Mouse (Mus musculus): ENCODE results near the gene Ghitm. TPM values are rescaled to one million over a fixed set of nuclear protein-coding genes. Genes with fewer than 3 reads are reported as not detected.

Gene Ghitm
- polyA plus RNA-seq, 1 experiment from 2014 or later: 179 TPM

- H3K9ac ChIP-seq (replicated peaks): peak overlapping the region; percentile 93
- H3K27ac ChIP-seq: peak overlapping the region; percentile 85
- no peak for ATAC-seq
- peak overlapping the region; percentile 78 for H3K4me2 ChIP-seq (replicated peaks)
- no peaks in the 10 kb centered on the region for H3K27me3 ChIP-seq
- peaks cover 11% of the 10 kb centered on the region for H3K4me1 ChIP-seq (replicated peaks)
- 2% methylated on average over 40 of the region's 40 CpGs for whole genome bisulfite sequencing
- H3K4me3 ChIP-seq (replicated peaks): peak overlapping the region; percentile 95
- no peaks in the 10 kb centered on the region for H3K9me3 ChIP-seq
- H3K36me3 ChIP-seq: peaks cover 25% of the 10 kb centered on the region
These were observed 557 bp downstream of the Ghitm start for GRCm38 (mm10) chr14:37134304-37135126.

- no peak for ATAC-seq
- no peak overlapping the region for H3K4me3 ChIP-seq (replicated peaks)
- H3K9me3 ChIP-seq: no peaks in the 10 kb centered on the region
- no peak overlapping the region for H3K9ac ChIP-seq (replicated peaks)
- peaks cover 78% of the 10 kb centered on the region for H3K36me3 ChIP-seq
- H3K4me1 ChIP-seq (replicated peaks): no peaks in the 10 kb centered on the region
- WGBS: 45% methylated on average over 4 of the region's 4 CpGs
- H3K4me2 ChIP-seq (replicated peaks): no peak overlapping the region
- H3K27ac ChIP-seq: no peak overlapping the region
- H3K27me3 ChIP-seq: no peaks in the 10 kb centered on the region
These were observed 7.4 kb downstream of the Ghitm start for GRCm38 (mm10) chr14:37127652-37128051.

- WGBS: 98% methylated on average over 4 of the region's 4 CpGs
- no peak overlapping the region for H3K27ac ChIP-seq
- ATAC-seq: peak; percentile 30; the same call in 1 of the 2 replicates
- no peaks in the 10 kb centered on the region for H3K9me3 ChIP-seq
- no peak overlapping the region for H3K4me2 ChIP-seq (replicated peaks)
- H3K27me3 ChIP-seq: no peaks in the 10 kb centered on the region
- peaks cover 29% of the 10 kb centered on the region for H3K36me3 ChIP-seq
- no peak overlapping the region for H3K4me3 ChIP-seq (replicated peaks)
- no peak overlapping the region for H3K9ac ChIP-seq (replicated peaks)
- no peaks in the 10 kb centered on the region for H3K4me1 ChIP-seq (replicated peaks)
These were observed 15.8 kb downstream of the Ghitm start for GRCm38 (mm10) chr14:37119233-37119632.

- WGBS: 69% methylated on average over 3 of the region's 3 CpGs
- no peak for ATAC-seq
- Histone ChIP-seq H3K9me3 (no peaks in the 10 kb centered on the region), H3K4me2 (replicated peaks) (no peak within 1 kb of the TSS), H3K4me1 (replicated peaks) (no peaks in the 10 kb centered on the region), H3K4me3 (replicated peaks) (no peak within 1 kb of the TSS), H3K27ac (no peak within 1 kb of the TSS), H3K36me3 (no peaks in the 10 kb centered on the region), H3K9ac (replicated peaks) (no peak within 1 kb of the TSS), H3K27me3 (no peaks in the 10 kb centered on the region)
These were observed 21.1 kb downstream of the Ghitm start, which contains the start of gene 2610528A11Rik for GRCm38 (mm10) chr14:37113922-37114321. 2610528A11Rik (minus strand) TSS chr14:37114022.

GRCm38 (mm10) chr14:37112931-37113330 is 22.1 kb downstream of the Ghitm start:
- no peak overlapping the region for H3K27ac ChIP-seq
- H3K36me3 ChIP-seq: no peaks in the 10 kb centered on the region
- no peaks in the 10 kb centered on the region for H3K27me3 ChIP-seq
- no peaks in the 10 kb centered on the region for H3K4me1 ChIP-seq (replicated peaks)
- 93% methylated on average over 7 of the region's 7 CpGs for whole genome bisulfite sequencing
- ATAC-seq: no peak
- no peak overlapping the region for H3K4me2 ChIP-seq (replicated peaks)
- H3K4me3 ChIP-seq (replicated peaks): no peak overlapping the region
- no peak overlapping the region for H3K9ac ChIP-seq (replicated peaks)
- no peaks in the 10 kb centered on the region for H3K9me3 ChIP-seq

- Histone ChIP-seq H3K4me2 (replicated peaks) (no peak overlapping the region), H3K9me3 (no peaks in the 10 kb centered on the region), H3K27me3 (no peaks in the 10 kb centered on the region), H3K4me1 (replicated peaks) (no peaks in the 10 kb centered on the region), H3K36me3 (no peaks in the 10 kb centered on the region), H3K27ac (no peak overlapping the region), H3K4me3 (replicated peaks) (no peak overlapping the region), H3K9ac (replicated peaks) (no peak overlapping the region)
- no peak for ATAC-seq
These were observed 23.7 kb downstream of the Ghitm start for GRCm38 (mm10) chr14:37111371-37111770.

GRCm38 (mm10) chr14:37110456-37110855 is 24.6 kb downstream of the Ghitm start:
- H3K4me3 ChIP-seq (replicated peaks): no peak overlapping the region
- WGBS: 98% methylated on average over 2 of the region's 2 CpGs
- H3K4me1 ChIP-seq (replicated peaks): no peaks in the 10 kb centered on the region
- H3K4me2 ChIP-seq (replicated peaks): no peak overlapping the region
- H3K9ac ChIP-seq (replicated peaks): no peak overlapping the region
- H3K9me3 ChIP-seq: no peaks in the 10 kb centered on the region
- H3K27me3 ChIP-seq: no peaks in the 10 kb centered on the region
- H3K27ac ChIP-seq: no peak overlapping the region
- no peaks in the 10 kb centered on the region for H3K36me3 ChIP-seq
- no peak for ATAC-seq

GRCm38 (mm10) chr14:37109975-37110374 is 25.1 kb downstream of the Ghitm start:
- ATAC-seq: no peak
- Histone ChIP-seq H3K9me3 (no peaks in the 10 kb centered on the region), H3K4me2 (replicated peaks) (no peak overlapping the region), H3K4me1 (replicated peaks) (no peaks in the 10 kb centered on the region), H3K27me3 (no peaks in the 10 kb centered on the region), H3K4me3 (replicated peaks) (no peak overlapping the region), H3K27ac (no peak overlapping the region), H3K36me3 (no peaks in the 10 kb centered on the region), H3K9ac (replicated peaks) (no peak overlapping the region)
- 81% methylated on average over 9 of the region's 9 CpGs for WGBS

GRCm38 (mm10) chr14:37109460-37109859 is 25.6 kb downstream of the Ghitm start:
- 86% methylated on average over 8 of the region's 8 CpGs for WGBS
- no peak overlapping the region for H3K9ac ChIP-seq (replicated peaks)
- ATAC-seq: no peak
- H3K4me3 ChIP-seq (replicated peaks): no peak overlapping the region
- no peak overlapping the region for H3K27ac ChIP-seq
- no peaks in the 10 kb centered on the region for H3K27me3 ChIP-seq
- no peaks in the 10 kb centered on the region for H3K9me3 ChIP-seq
- no peak overlapping the region for H3K4me2 ChIP-seq (replicated peaks)
- H3K36me3 ChIP-seq: no peaks in the 10 kb centered on the region
- H3K4me1 ChIP-seq (replicated peaks): no peaks in the 10 kb centered on the region

GRCm38 (mm10) chr14:37105846-37106245 is 29.2 kb downstream of the Ghitm start:
- Histone ChIP-seq H3K27ac (no peak overlapping the region), H3K9ac (replicated peaks) (no peak overlapping the region), H3K4me1 (replicated peaks) (no peaks in the 10 kb centered on the region), H3K9me3 (no peaks in the 10 kb centered on the region), H3K36me3 (no peaks in the 10 kb centered on the region), H3K4me2 (replicated peaks) (no peak overlapping the region), H3K27me3 (no peaks in the 10 kb centered on the region), H3K4me3 (replicated peaks) (no peak overlapping the region)
- 0 out of 2 replicates have a peak, but pooled peaks have one; percentile 40 for ATAC-seq
- WGBS: 54% methylated on average over 7 of the region's 7 CpGs

GRCm38 (mm10) chr14:37104747-37105146 is 30.3 kb downstream of the Ghitm start:
- no peak overlapping the region for H3K9ac ChIP-seq (replicated peaks)
- H3K4me1 ChIP-seq (replicated peaks): no peaks in the 10 kb centered on the region
- H3K9me3 ChIP-seq: no peaks in the 10 kb centered on the region
- 0 out of 2 replicates have a peak, but pooled peaks have one; percentile 55 for ATAC-seq
- H3K4me2 ChIP-seq (replicated peaks): no peak overlapping the region
- no peak overlapping the region for H3K27ac ChIP-seq
- no peaks in the 10 kb centered on the region for H3K27me3 ChIP-seq
- 76% methylated on average over 5 of the region's 5 CpGs for WGBS
- H3K4me3 ChIP-seq (replicated peaks): no peak overlapping the region
- no peaks in the 10 kb centered on the region for H3K36me3 ChIP-seq

- Histone ChIP-seq H3K36me3 (no peaks in the 10 kb centered on the region), H3K4me2 (replicated peaks) (no peak overlapping the region), H3K27ac (no peak overlapping the region), H3K9ac (replicated peaks) (no peak overlapping the region), H3K4me3 (replicated peaks) (no peak overlapping the region), H3K4me1 (replicated peaks) (peaks cover 10% of the 10 kb centered on the region), H3K9me3 (no peaks in the 10 kb centered on the region), H3K27me3 (peaks cover 10% of the 10 kb centered on the region)
- 92% methylated on average over 3 of the region's 3 CpGs for WGBS
- ATAC-seq: no peak
These were observed 32.6 kb downstream of the Ghitm start for GRCm38 (mm10) chr14:37102484-37102883.

- no peak for ATAC-seq
- 86% methylated on average over 5 of the region's 5 CpGs for WGBS
- Histone ChIP-seq H3K4me2 (replicated peaks) (no peak overlapping the region), H3K4me3 (replicated peaks) (no peak overlapping the region), H3K27me3 (peaks cover 19% of the 10 kb centered on the region), H3K9me3 (no peaks in the 10 kb centered on the region), H3K36me3 (no peaks in the 10 kb centered on the region), H3K4me1 (replicated peaks) (peaks cover 10% of the 10 kb centered on the region), H3K27ac (no peak overlapping the region), H3K9ac (replicated peaks) (no peak overlapping the region)
These were observed 33.5 kb downstream of the Ghitm start for GRCm38 (mm10) chr14:37101531-37101930.
